Mouse (Mus musculus): ENCODE results near the gene Slc22a3.
A peak's percentile ranks its signal among the peaks of the same experiment; 100 is the strongest.

The Slc22a3 gene

GRCm38 (mm10) chr17:12466501-12467000 lies 41.0 kb downstream of the Slc22a3 start:
- no peak for DNase-seq

GRCm38 (mm10) chr17:12461168-12461567 lies 46.3 kb downstream of the Slc22a3 start:
- DNase-seq, result no peak

GRCm38 (mm10) chr17:12455143-12455790 lies 52.2 kb downstream of the Slc22a3 start:
- DNase-seq, result no peak

GRCm38 (mm10) chr17:12453691-12454090 lies 53.8 kb downstream of the Slc22a3 start:
- no peak for DNase-seq

GRCm38 (mm10) chr17:12452862-12453531 lies 54.5 kb downstream of the Slc22a3 start:
- DNase-seq, result no peak

GRCm38 (mm10) chr17:12451234-12451633 lies 56.3 kb downstream of the Slc22a3 start:
- DNase-seq, result no peak

- DNase-seq, result no peak
These were observed 62.9 kb downstream of the Slc22a3 start for GRCm38 (mm10) chr17:12444561-12444960.

- no peak for DNase-seq
These were observed 69.7 kb downstream of the Slc22a3 start for GRCm38 (mm10) chr17:12437771-12438170.

GRCm38 (mm10) chr17:12431707-12432106 lies 75.8 kb downstream of the Slc22a3 start:
- DNase-seq, result no peak

GRCm38 (mm10) chr17:12428369-12428768 lies 79.1 kb downstream of the Slc22a3 start:
- DNase-seq, result no peak

GRCm38 (mm10) chr17:12427156-12427555 lies 80.3 kb downstream of the Slc22a3 start:
- DNase-seq, result no peak

- DNase-seq, result no peak
These were observed 85.4 kb downstream of the Slc22a3 start for GRCm38 (mm10) chr17:12422143-12422542.

- no peak for DNase-seq
These were observed 86.5 kb downstream of the Slc22a3 start for GRCm38 (mm10) chr17:12420886-12421574.

GRCm38 (mm10) chr17:12419491-12420079 lies 87.9 kb downstream of the Slc22a3 start:
- no peak for DNase-seq

- peak; percentile 39 for DNase-seq
These were observed 91.1 kb downstream of the Slc22a3 start for GRCm38 (mm10) chr17:12416250-12416895.

GRCm38 (mm10) chr17:12415741-12416140 lies 91.8 kb downstream of the Slc22a3 start:
- no peak for DNase-seq

GRCm38 (mm10) chr17:12415031-12415735 lies 92.3 kb downstream of the Slc22a3 start:
- DNase-seq, result no peak

GRCm38 (mm10) chr17:12412891-12413237 lies 94.6 kb downstream of the Slc22a3 start:
- DNase-seq, result no peak

- DNase-seq, result no peak
These were observed 95.2 kb downstream of the Slc22a3 start for GRCm38 (mm10) chr17:12412181-12412890.

GRCm38 (mm10) chr17:12409346-12409944 lies 98.1 kb downstream of the Slc22a3 start:
- DNase-seq, result no peak

GRCm38 (mm10) chr17:12403420-12403819 lies 104.1 kb downstream of the Slc22a3 start:
- DNase-seq, result no peak
